Mouse (Mus musculus): ENCODE results near the gene Nxf2. TPM values are rescaled to one million over a fixed set of nuclear protein-coding genes. Genes with fewer than 3 reads are reported as not detected.

Gene Nxf2
- total and polyA plus RNA-seq, 3 experiments, result not detected

GRCm38 (mm10) chrX:134914851-134915250, 49.7 kb downstream of the Nxf2 start:
- Histone ChIP-seq H3K4me3 (ENCODE audit: low read depth, low read length) (no peak overlapping the region), H3K4me1 (ENCODE audit: insufficient read depth, low read depth, low read length) (no peaks in the 10 kb centered on the region; the same call in 1 of the 2 replicates), H3K9me3 (replicated peaks) (no peaks in the 10 kb centered on the region), H3K36me3 (replicated peaks) (no peaks in the 10 kb centered on the region), H3K27me3 (ENCODE audit: insufficient read depth, low read length) (no peaks in the 10 kb centered on the region)
- ATAC-seq (ENCODE audit: extremely low read depth, insufficient number of reproducible peaks, low FRiP score, poor library complexity, severe bottlenecking), result no peak
- DNase-seq (ENCODE audit: low spot score), result no peak
- TF ChIP-seq GATA2 (IDR thresholded peaks at IDR 0.05; ENCODE audit: borderline replicate concordance, low read depth, low read length) (no peak), CTCF (IDR thresholded peaks at IDR 0.05; ENCODE audit: low read depth, low read length) (no peak), POLR2AphosphoS5 (IDR thresholded peaks at IDR 0.05; ENCODE audit: insufficient replicate concordance, low read depth, low read length) (no peak)

GRCm38 (mm10) chrX:134913234-134913936, 51.2 kb downstream of the Nxf2 start:
- no peak overlapping the region for H3K4me3 ChIP-seq (ENCODE audit: low read depth, low read length)
- no peak for ATAC-seq (ENCODE audit: extremely low read depth, insufficient number of reproducible peaks, low FRiP score, poor library complexity, severe bottlenecking)
- TF ChIP-seq TAL1 (conservative IDR thresholded peaks at IDR 0.05; ENCODE audit: low read depth, low read length) (no peak), POLR2AphosphoS5 (IDR thresholded peaks at IDR 0.05; ENCODE audit: insufficient replicate concordance, low read depth, low read length) (no peak), CTCF (IDR thresholded peaks at IDR 0.05; ENCODE audit: low read depth, low read length) (no peak), GATA2 (IDR thresholded peaks at IDR 0.05; ENCODE audit: borderline replicate concordance, low read depth, low read length) (no peak), GATA1 (IDR thresholded peaks at IDR 0.05; ENCODE audit: borderline replicate concordance, low read length) (no peak)
- no peaks in the 10 kb centered on the region for H3K27me3 ChIP-seq (ENCODE audit: insufficient read depth, low read length)
- H3K9me3 ChIP-seq (replicated peaks), result no peaks in the 10 kb centered on the region
- DNase-seq (ENCODE audit: low spot score), result no peak
- H3K36me3 ChIP-seq (replicated peaks), result no peaks in the 10 kb centered on the region
- no peaks in the 10 kb centered on the region; the same call in 1 of the 2 replicates for H3K4me1 ChIP-seq (ENCODE audit: insufficient read depth, low read depth, low read length)

GRCm38 (mm10) chrX:134912805-134913204, 51.7 kb downstream of the Nxf2 start:
- ATAC-seq (ENCODE audit: extremely low read depth, insufficient number of reproducible peaks, low FRiP score, poor library complexity, severe bottlenecking), result no peak
- TF ChIP-seq CTCF (IDR thresholded peaks at IDR 0.05; ENCODE audit: low read depth, low read length), result no peak
- no peak for TF ChIP-seq POLR2AphosphoS5 (IDR thresholded peaks at IDR 0.05; ENCODE audit: insufficient replicate concordance, low read depth, low read length)
- TF ChIP-seq GATA1 (IDR thresholded peaks at IDR 0.05; ENCODE audit: borderline replicate concordance, low read length), result no peak
- TF ChIP-seq GATA2 (IDR thresholded peaks at IDR 0.05; ENCODE audit: borderline replicate concordance, low read depth, low read length), result no peak
- no peak for TF ChIP-seq TAL1 (conservative IDR thresholded peaks at IDR 0.05; ENCODE audit: low read depth, low read length)
- no peaks in the 10 kb centered on the region; the same call in 1 of the 2 replicates for H3K4me1 ChIP-seq (ENCODE audit: insufficient read depth, low read depth, low read length)

GRCm38 (mm10) chrX:134910345-134910744, 54.2 kb downstream of the Nxf2 start:
- Histone ChIP-seq H3K4me3 (ENCODE audit: low read depth, low read length) (no peak overlapping the region), H3K36me3 (replicated peaks) (no peaks in the 10 kb centered on the region), H3K9me3 (replicated peaks) (no peaks in the 10 kb centered on the region), H3K27me3 (ENCODE audit: insufficient read depth, low read length) (no peaks in the 10 kb centered on the region), H3K4me1 (ENCODE audit: insufficient read depth, low read depth, low read length) (no peaks in the 10 kb centered on the region; the same call in 1 of the 2 replicates)
- ATAC-seq (ENCODE audit: extremely low read depth, insufficient number of reproducible peaks, low FRiP score, poor library complexity, severe bottlenecking), result no peak
- TF ChIP-seq CTCF (IDR thresholded peaks at IDR 0.05; ENCODE audit: low read depth, low read length) (no peak), GATA1 (IDR thresholded peaks at IDR 0.05; ENCODE audit: borderline replicate concordance, low read length) (no peak), GATA2 (IDR thresholded peaks at IDR 0.05; ENCODE audit: borderline replicate concordance, low read depth, low read length) (no peak), TAL1 (conservative IDR thresholded peaks at IDR 0.05; ENCODE audit: low read depth, low read length) (no peak), POLR2AphosphoS5 (IDR thresholded peaks at IDR 0.05; ENCODE audit: insufficient replicate concordance, low read depth, low read length) (no peak)
- no peak for DNase-seq (ENCODE audit: low spot score)

More at GRCm38 (mm10) chrX:134912805-134913204, 51.7 kb downstream of the Nxf2 start:
- Histone ChIP-seq H3K9me3 (replicated peaks) (no peaks in the 10 kb centered on the region), H3K27me3 (ENCODE audit: insufficient read depth, low read length) (no peaks in the 10 kb centered on the region), H3K36me3 (replicated peaks) (no peaks in the 10 kb centered on the region), H3K4me3 (ENCODE audit: low read depth, low read length) (no peak overlapping the region)
- DNase-seq (ENCODE audit: low spot score), result no peak

Other genes with a start within 250 kb of the Nxf2 start
- 21.6 and 25.4 TPM in 2 replicates for gene Armcx1, start 246.8 kb downstream of the Nxf2 start, total RNA-seq (2014; fragmentation: Nextera tagmentation)
- 55.5 and 56.3 TPM in 2 replicates for gene Armcx1, start 246.8 kb downstream of the Nxf2 start, total RNA-seq (2017)
- 3.8 and 5.0 TPM in 2 replicates for gene Armcx1, start 246.8 kb downstream of the Nxf2 start, polyA plus RNA-seq (2012)
- gene Armcx6, start 213.3 kb downstream of the Nxf2 start, total RNA-seq (2014; fragmentation: Nextera tagmentation), result 5.2 and 9.3 TPM in 2 replicates
- 9.4 and 10.4 TPM in 2 replicates for gene Armcx6, start 213.3 kb downstream of the Nxf2 start, total RNA-seq (2017)
- gene Armcx6, start 213.3 kb downstream of the Nxf2 start, polyA plus RNA-seq (2012), result 2.3 and 2.8 TPM in 2 replicates
- 31.1 and 36.3 TPM in 2 replicates for gene Armcx3, start 208.2 kb downstream of the Nxf2 start, total RNA-seq (2014; fragmentation: Nextera tagmentation)
- 30.4 and 31.2 TPM in 2 replicates for gene Armcx3, start 208.2 kb downstream of the Nxf2 start, total RNA-seq (2017)
- 1.2 and 2.4 TPM in 2 replicates for gene Armcx3, start 208.2 kb downstream of the Nxf2 start, polyA plus RNA-seq (2012)
- 22.9 and 26.6 TPM in 2 replicates for gene Armcx2, start 155.5 kb downstream of the Nxf2 start, total RNA-seq (2014; fragmentation: Nextera tagmentation)
- 7.3 and 8.4 TPM in 2 replicates for gene Armcx2, start 155.5 kb downstream of the Nxf2 start, total RNA-seq (2017)
- 11.6 and 17.6 TPM in 2 replicates for gene Armcx2, start 155.5 kb downstream of the Nxf2 start, polyA plus RNA-seq (2012)
- gene Zmat1, start 44.5 kb upstream of the Nxf2 start, total RNA-seq (2014; fragmentation: Nextera tagmentation), result 8.7 and 12.0 TPM in 2 replicates
- gene Zmat1, start 44.5 kb upstream of the Nxf2 start, total RNA-seq (2017), result 0.60 and 0.70 TPM in 2 replicates
- gene Zmat1, start 44.5 kb upstream of the Nxf2 start, polyA plus RNA-seq (2012), result 0.96 and 1.4 TPM in 2 replicates
- gene Gm15023, start 212.9 kb upstream of the Nxf2 start, total RNA-seq (2014; fragmentation: Nextera tagmentation), result not detected in 2 replicates
- not detected in 2 replicates for gene Gm15023, start 212.9 kb upstream of the Nxf2 start, total RNA-seq (2017)
- not detected in 2 replicates for gene Gm15023, start 212.9 kb upstream of the Nxf2 start, polyA plus RNA-seq (2012)
- not detected in 2 replicates for gene Tceal6, start 245.9 kb upstream of the Nxf2 start, total RNA-seq (2014; fragmentation: Nextera tagmentation)
- gene Tceal6, start 245.9 kb upstream of the Nxf2 start, total RNA-seq (2017), result not detected in 2 replicates
- gene Tceal6, start 245.9 kb upstream of the Nxf2 start, polyA plus RNA-seq (2012), result not detected in 2 replicates